15 mouse cellular contexts compared by ENCODE assay signal in the genomic region with DNA sequence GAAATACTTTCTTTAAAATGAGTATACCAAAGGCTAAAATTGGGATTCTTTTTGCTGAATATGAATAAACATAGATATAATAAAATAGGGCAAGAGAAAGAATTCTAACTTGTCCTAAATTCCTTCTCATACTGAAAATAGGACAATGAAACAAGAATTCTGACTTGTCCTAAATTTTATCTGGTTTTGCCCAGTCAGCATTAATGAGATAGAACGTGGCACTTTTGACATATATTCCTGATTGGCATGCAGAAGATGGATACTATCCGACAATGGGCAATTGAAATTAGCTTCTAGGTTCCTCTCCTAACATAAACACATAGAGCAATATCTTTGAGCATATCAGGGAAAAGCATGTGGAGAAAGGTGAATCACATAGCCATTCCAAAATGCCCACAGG.
"Had no signal": no experiment of that assay in that cellular context is flagged by ENCODE, and none has a peak within 500 bp of the region (broad histone marks: within the 10 kb centered on the region; RNA-seq: fewer than 3 reads in every experiment).

No protein-coding gene starts in this region.

- H3K4me2 ChIP-seq: neural tube, embryonic 15.5 days; stomach, embryonic 15.5 days had no signal

- H3K4me1 ChIP-seq: neural tube, embryonic 15.5 days; stomach, embryonic 15.5 days had no signal

- H3K9me3 ChIP-seq: neural tube, embryonic 15.5 days; stomach, embryonic 15.5 days had no signal

- DNase-seq: retina, postnatal 1 day; right cerebral cortex, adult 18-20 months; right cerebral cortex, postnatal 14 days; right cerebral cortex, postnatal 25 days; right cerebral cortex, postnatal 4 days; spleen, adult 18-20 months; thymus, adult 18-20 months; thymus, adult 2 months; thymus, postnatal 14 days; thymus, postnatal 25 days; thymus, postnatal 36 days; thymus, postnatal 4 days had no signal

- H3K9ac ChIP-seq: neural tube, embryonic 15.5 days; stomach, embryonic 15.5 days had no signal

- H3K4me3 ChIP-seq: neural tube, embryonic 15.5 days; stomach, embryonic 15.5 days had no signal

- H3K27ac ChIP-seq: neural tube, embryonic 15.5 days; stomach, embryonic 15.5 days; stomach, postnatal 0 days had no signal

- H3K36me3 ChIP-seq: neural tube, embryonic 15.5 days; stomach, embryonic 15.5 days had no signal

- H3K27me3 ChIP-seq: neural tube, embryonic 15.5 days; stomach, embryonic 15.5 days had no signal
